In the genomic region with DNA sequence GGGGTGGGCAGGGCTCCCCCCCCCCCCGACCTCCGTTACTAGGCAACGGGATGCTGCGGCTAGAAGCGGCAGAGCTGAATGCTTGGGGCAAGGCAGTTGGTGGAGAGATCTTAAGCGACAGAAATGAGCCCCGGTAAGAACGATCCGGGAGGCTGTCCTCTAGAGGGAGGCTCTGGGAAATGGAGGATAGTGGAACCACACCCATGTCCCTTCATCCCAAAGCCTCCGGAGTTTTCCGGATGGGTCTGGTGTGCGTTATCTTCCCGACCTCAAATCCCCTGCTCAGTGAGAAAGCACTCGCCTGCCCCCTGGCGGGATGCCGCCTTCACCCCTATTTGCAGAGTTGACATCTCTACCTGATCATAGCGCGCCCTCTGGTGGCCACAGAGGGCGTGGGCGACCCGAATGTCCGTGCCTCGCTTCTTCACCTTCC, we compare ENCODE assay signal across 8 mouse cellular contexts. TPM values are rescaled to one million over a fixed set of nuclear protein-coding genes. Genes with fewer than 3 reads are reported as not detected.
DNase-seq lines count a peak whose midpoint lies in the region; ATAC-seq lines count a peak whose summit lies in the region.

A gene (plus strand): TSS at position 38 of the 433 bp plus-strand sequence.

- ATAC-seq in hindbrain, embryonic 15.5 days (ENCODE audit: low FRiP score, low read depth), result peak; percentile 92

- DNase-seq in WW6 (ENCODE audit: low read depth, low spot score), result peak; percentile 53
- DNase-seq in cerebellum, postnatal 4 days (ENCODE audit: low spot score in 2 of 2), result peak; percentile 100
- peak; percentile 94 for DNase-seq in gastrocnemius, adult 18-20 months (ENCODE audit: low spot score)
- DNase-seq in layer of hippocampus, postnatal 36 days, result peak; percentile 95 to 97
- peak; percentile 92 for DNase-seq in lung, postnatal 25 days (ENCODE audit: low spot score)
- peak; percentile 98 for DNase-seq in retina, embryonic 14.5 days (ENCODE audit: low spot score)
- DNase-seq in thymus, postnatal 36 days, result peak; percentile 89 to 94

- no peaks in the 10 kb centered on the region for H3K36me3 ChIP-seq in hindbrain, embryonic 15.5 days

- H3K4me2 ChIP-seq in hindbrain, embryonic 15.5 days, result peak within 1 kb of the TSS; percentile 60

- H3K9ac ChIP-seq in hindbrain, embryonic 15.5 days, result peak within 1 kb of the TSS; percentile 16; the same call in 1 of the 2 replicates

- WGBS in hindbrain, embryonic 15.5 days, result 3% methylated on average over 23 of the region's 23 CpGs

- no peaks in the 10 kb centered on the region for H3K27me3 ChIP-seq in hindbrain, embryonic 15.5 days

- peak within 1 kb of the TSS; percentile 38 for H3K4me3 ChIP-seq in hindbrain, embryonic 15.5 days

- H3K9me3 ChIP-seq in hindbrain, embryonic 15.5 days, result no peaks in the 10 kb centered on the region

- H3K27ac ChIP-seq in hindbrain, embryonic 15.5 days (replicated peaks), result no peak within 1 kb of the TSS

- no peaks in the 10 kb centered on the region; the same call in 1 of the 2 replicates for H3K4me1 ChIP-seq in hindbrain, embryonic 15.5 days (replicated peaks)

RNA-seq across cellular contexts. Expression of the gene that starts here (rescaled TPM):
- under 1 TPM; 0.09 to 0.14 TPM for total RNA-seq in gastrocnemius, adult 18-20 months (2021)
- 0.09 and 0.21 TPM in 2 replicates for polyA plus RNA-seq in hindbrain, embryonic 15.5 days (2015; fragmentation: Nextera tagmentation; extraction: Ambion mirVana)
- under 1 TPM; 0.56 to 0.92 TPM for total RNA-seq in layer of hippocampus, postnatal 36 days (2021)

Comparison
In these comparisons a context has a peak if more than half of its experiments do, and no peak if none do; other contexts are left out.
1. Peak in DNase-seq in gastrocnemius, adult 18-20 months; RNA of the gene not detected or under 1 TPM.
2. Peak in ATAC-seq, H3K4me3 ChIP-seq, H3K9ac ChIP-seq and H3K4me2 ChIP-seq in hindbrain, embryonic 15.5 days; RNA of the gene not detected or under 1 TPM.
3. Peak in DNase-seq in layer of hippocampus, postnatal 36 days; RNA of the gene not detected or under 1 TPM.